Mouse (Mus musculus) heart, adult 2 months (tissue): ENCODE measurements around the gene Plagl1.

Experiments
- CTCF ChIP-seq: fragments of 200-600 bp; IDR thresholded peaks from 2 replicates; pipeline ENCODE4 v1.8.1; 2022; ENCODE audit warnings: antibody characterized with exemption, mild to moderate bottlenecking, moderate library complexity
- EP300 ChIP-seq: fragments of 200-500 bp; IDR thresholded peaks from 2 replicates; pipeline ENCODE4 v1.6.1; 2011; ENCODE audit warnings: low read depth, low read length, control low read depth; ENCODE audit not compliant: insufficient read depth
- POLR2A ChIP-seq: fragments of 200-500 bp; IDR thresholded peaks from 2 replicates; pipeline ENCODE4 v1.6.1; 2011; ENCODE audit warnings: mild to moderate bottlenecking, low read depth, low read length, control low read depth; ENCODE audit not compliant: insufficient read depth

DNA sequence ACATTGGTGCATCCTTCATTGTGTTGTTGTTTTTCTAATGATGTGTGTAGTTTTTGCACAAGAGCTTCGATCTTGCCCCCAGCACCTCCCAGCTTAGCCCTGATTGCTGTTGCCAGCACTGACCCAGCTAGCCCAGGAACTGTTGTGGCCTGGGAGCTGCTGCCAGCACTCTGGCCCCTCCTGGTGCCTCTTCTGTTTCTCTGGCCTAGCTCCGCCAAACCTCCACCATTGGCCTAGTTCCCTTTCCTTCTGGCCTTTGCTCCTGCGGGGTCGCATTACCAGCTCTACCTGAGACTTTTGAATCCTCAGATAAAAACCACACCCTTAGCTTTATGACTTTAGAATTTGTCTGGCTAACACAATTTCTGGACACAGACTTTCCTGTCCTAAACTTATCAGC lies 38.2 kb upstream of the Plagl1 start:
- TF ChIP-seq CTCF (no peak), POLR2A (no peak), EP300 (no peak)
